Mouse (Mus musculus): ENCODE data around the gene Cep85l. TPM values are rescaled to one million over a fixed set of nuclear protein-coding genes. Genes with fewer than 3 reads are reported as not detected.

The Cep85l gene
- total RNA-seq, 1 experiment from 2014 or later, result 30.8 TPM

- no peak for ATAC-seq (replicated peaks; ENCODE audit: low read depth, poor library complexity, severe bottlenecking)
These were observed 34.2 kb downstream of the Cep85l start for GRCm38 (mm10) chr10:53345508-53345907.

GRCm38 (mm10) chr10:53343865-53344264 is 35.9 kb downstream of the Cep85l start:
- ATAC-seq (replicated peaks; ENCODE audit: low read depth, poor library complexity, severe bottlenecking), result no peak

GRCm38 (mm10) chr10:53343384-53343783 is 36.4 kb downstream of the Cep85l start:
- ATAC-seq (replicated peaks; ENCODE audit: low read depth, poor library complexity, severe bottlenecking), result no peak

GRCm38 (mm10) chr10:53342166-53342728 is 37.5 kb downstream of the Cep85l start:
- ATAC-seq (replicated peaks; ENCODE audit: low read depth, poor library complexity, severe bottlenecking), result no peak

GRCm38 (mm10) chr10:53341288-53341965 is 38.3 kb downstream of the Cep85l start:
- peak; percentile 95 for ATAC-seq (replicated peaks; ENCODE audit: low read depth, poor library complexity, severe bottlenecking)

GRCm38 (mm10) chr10:53339045-53339444 is 40.7 kb downstream of the Cep85l start:
- ATAC-seq (replicated peaks; ENCODE audit: low read depth, poor library complexity, severe bottlenecking), result no peak

GRCm38 (mm10) chr10:53337162-53337923 is 42.4 kb downstream of the Cep85l start, which contains the start of gene Pln:
Gene Pln, plus strand, starts transcription at chr10:53337667.
- ATAC-seq (replicated peaks; ENCODE audit: low read depth, poor library complexity, severe bottlenecking), result no peak

GRCm38 (mm10) chr10:53335974-53336373 is 43.8 kb downstream of the Cep85l start:
- ATAC-seq (replicated peaks; ENCODE audit: low read depth, poor library complexity, severe bottlenecking), result peak; percentile 62

- ATAC-seq (replicated peaks; ENCODE audit: low read depth, poor library complexity, severe bottlenecking), result peak; percentile 61
These were observed 44.5 kb downstream of the Cep85l start for GRCm38 (mm10) chr10:53335266-53335665.

GRCm38 (mm10) chr10:53332752-53333151 is 47.0 kb downstream of the Cep85l start:
- no peak for ATAC-seq (replicated peaks; ENCODE audit: low read depth, poor library complexity, severe bottlenecking)

GRCm38 (mm10) chr10:53329257-53329656 is 50.5 kb downstream of the Cep85l start:
- no peak for ATAC-seq (replicated peaks; ENCODE audit: low read depth, poor library complexity, severe bottlenecking)

- ATAC-seq (replicated peaks; ENCODE audit: low read depth, poor library complexity, severe bottlenecking), result no peak
These were observed 53.4 kb downstream of the Cep85l start for GRCm38 (mm10) chr10:53326367-53326766.

GRCm38 (mm10) chr10:53324663-53325062 is 55.1 kb downstream of the Cep85l start:
- ATAC-seq (replicated peaks; ENCODE audit: low read depth, poor library complexity, severe bottlenecking), result peak; percentile 81

- ATAC-seq (replicated peaks; ENCODE audit: low read depth, poor library complexity, severe bottlenecking), result no peak
These were observed 56.4 kb downstream of the Cep85l start for GRCm38 (mm10) chr10:53323367-53323766.

GRCm38 (mm10) chr10:53306674-53307073 is 73.1 kb downstream of the Cep85l start:
- ATAC-seq (replicated peaks; ENCODE audit: low read depth, poor library complexity, severe bottlenecking), result no peak

GRCm38 (mm10) chr10:53305867-53306266 is 73.9 kb downstream of the Cep85l start:
- ATAC-seq (replicated peaks; ENCODE audit: low read depth, poor library complexity, severe bottlenecking), result 0 out of 2 replicates have a peak, but pooled peaks have one; percentile 29

GRCm38 (mm10) chr10:53285147-53285546 is 94.6 kb downstream of the Cep85l start:
- ATAC-seq (replicated peaks; ENCODE audit: low read depth, poor library complexity, severe bottlenecking), result no peak

GRCm38 (mm10) chr10:53272228-53272627 is 107.5 kb downstream of the Cep85l start:
- ATAC-seq (replicated peaks; ENCODE audit: low read depth, poor library complexity, severe bottlenecking), result no peak

GRCm38 (mm10) chr10:53262021-53262420 is 117.7 kb downstream of the Cep85l start:
- no peak for ATAC-seq (replicated peaks; ENCODE audit: low read depth, poor library complexity, severe bottlenecking)

- ATAC-seq (replicated peaks; ENCODE audit: low read depth, poor library complexity, severe bottlenecking), result no peak
These were observed 144.4 kb downstream of the Cep85l start for GRCm38 (mm10) chr10:53235381-53235780.

- no peak for ATAC-seq (replicated peaks; ENCODE audit: low read depth, poor library complexity, severe bottlenecking)
These were observed 145.1 kb downstream of the Cep85l start for GRCm38 (mm10) chr10:53234683-53235082.

All from common myeloid progenitor, adult 5-6 weeks (primary cell).